Mouse (Mus musculus) midbrain, embryonic 14.5 days (tissue): Measurements from ENCODE around the gene Slc15a1. TPM values are rescaled to one million over a fixed set of nuclear protein-coding genes. Genes with fewer than 3 reads are reported as not detected.

ENCODE experiments used
- ATAC-seq: fragments of 200-750 bp; cut with Nextera tagmentation; 2 replicates; pipeline ENCODE4 v1.8.0; 2017; ENCODE audit warnings: moderate number of reproducible peaks, moderate library complexity; ENCODE audit not compliant: low FRiP score, low TSS enrichment
- DNase-seq: peaks from one replicate; pipeline ENCODE4 v3.0.0-alpha.2; 2015
- H3K27ac ChIP-seq: fragments of 300-500 bp; sonication (generic); replicated peaks from 2 replicates; pipeline ENCODE4 v1.5.1; 2014; ENCODE audit warnings: mild to moderate bottlenecking, low read depth, low read length, moderate library complexity
- H3K27me3 ChIP-seq: fragments of 300-500 bp; sonication (generic); 2 replicates; pipeline ENCODE4 v1.6.1; 2014; ENCODE audit warnings: low read length, control low read depth, mixed read lengths; ENCODE audit not compliant: control insufficient read depth, insufficient read depth
- H3K36me3 ChIP-seq: fragments of 300-500 bp; sonication (generic); 2 replicates; pipeline ENCODE4 v1.6.1; 2014; ENCODE audit warnings: low read length, control low read depth; ENCODE audit not compliant: control insufficient read depth, insufficient read depth
- H3K4me1 ChIP-seq: fragments of 300-500 bp; sonication (generic); 2 replicates; pipeline ENCODE4 v1.6.1; 2014; ENCODE audit warnings: mild to moderate bottlenecking, antibody characterized with exemption, low read length, control low read depth; ENCODE audit not compliant: control insufficient read depth, insufficient read depth
- H3K4me2 ChIP-seq: fragments of 300-500 bp; sonication (generic); 2 replicates; pipeline ENCODE4 v1.6.1; 2014; ENCODE audit warnings: mild to moderate bottlenecking, low read length, moderate library complexity
- H3K4me3 ChIP-seq: fragments of 300-500 bp; sonication (generic); replicated peaks from 2 replicates; pipeline ENCODE4 v1.5.1; 2014; ENCODE audit warnings: low read depth, low read length
- H3K9ac ChIP-seq: fragments of 300-500 bp; sonication (generic); replicated peaks from 2 replicates; pipeline ENCODE4 v1.6.1; 2014; ENCODE audit warnings: mild to moderate bottlenecking, low read length, moderate library complexity
- H3K9me3 ChIP-seq: fragments of 300-500 bp; sonication (generic); 2 replicates; pipeline ENCODE4 v1.6.1; 2016; ENCODE audit warnings: low read length, control low read depth, mixed read lengths; ENCODE audit not compliant: control insufficient read depth
- WGBS: fragments of 180-500 bp; shearing (Covaris S2); extraction: QIAGEN DNeasy Blood & Tissue Kit; methylation state at CpG from one replicate; pipeline ENCODE4 v1.1.7; 2014; 5-methylcytosine and 5-hydroxymethylcytosine counted together
- polyA plus RNA-seq: library from polyadenylated mRNA; unstranded; fragments of >200 nt; fragmentation: Nextera tagmentation; extraction: Ambion mirVana; gene quantifications from 2 replicates; pipeline ENCODE4 v1.2.1, GENCODE M21; 2014

The Slc15a1 gene
- polyA plus RNA-seq, 1 experiment from 2014 or later, result not detected

DNA sequence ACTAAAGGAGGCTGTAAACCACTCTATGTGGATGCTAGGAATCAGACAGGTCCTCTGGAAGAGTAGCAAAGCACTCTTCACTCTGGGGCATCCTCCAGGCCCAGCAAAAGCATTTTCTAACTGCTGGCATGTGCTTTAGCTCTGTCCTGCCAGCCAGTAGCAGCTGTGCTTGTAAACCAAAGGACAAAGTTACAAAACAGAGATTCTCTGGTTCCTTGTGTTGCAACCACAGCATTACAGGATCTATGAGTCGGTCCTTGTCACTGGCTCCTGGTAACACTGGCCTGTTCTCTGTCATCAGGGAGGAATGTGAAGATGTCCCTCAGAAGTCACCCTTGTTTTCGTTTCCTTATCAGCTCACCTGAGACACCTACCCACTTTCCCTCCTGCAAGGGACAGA, 4.5 kb downstream of the Slc15a1 start:
- Histone ChIP-seq H3K36me3 (no peaks in the 10 kb centered on the region), H3K27me3 (peaks cover 17% of the 10 kb centered on the region), H3K9ac (no peak overlapping the region), H3K9me3 (no peaks in the 10 kb centered on the region), H3K4me2 (no peak overlapping the region), H3K27ac (no peak overlapping the region), H3K4me3 (no peak overlapping the region), H3K4me1 (no peaks in the 10 kb centered on the region)
- ATAC-seq (no peak), DNase-seq (no peak)
- WGBS, result 80% methylated on average over 2 of the region's 2 CpGs

DNA sequence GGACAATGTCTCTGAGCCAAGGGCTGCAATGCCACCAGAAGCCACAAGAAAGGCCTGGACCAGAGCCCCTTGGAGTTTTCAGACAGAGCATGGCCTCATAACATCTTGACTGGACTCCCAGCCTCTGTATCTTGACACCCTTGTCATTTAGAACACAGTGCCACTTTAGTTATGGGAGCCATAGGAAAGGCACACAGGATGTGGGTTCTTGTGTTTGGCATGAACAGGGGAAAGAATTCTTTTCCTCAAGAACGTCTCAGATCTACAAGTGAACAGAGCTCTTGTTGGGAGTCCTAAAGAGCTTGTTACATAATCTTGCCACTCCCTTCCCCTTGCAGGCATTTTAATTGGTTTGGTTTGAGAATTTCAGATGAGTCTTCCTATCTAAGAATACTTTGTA, 5.3 kb downstream of the Slc15a1 start:
- H3K27ac ChIP-seq, result no peak overlapping the region
- H3K27me3 ChIP-seq, result peaks cover 9% of the 10 kb centered on the region; the same call in 1 of the 2 replicates
- no peaks in the 10 kb centered on the region for H3K36me3 ChIP-seq
- no peak overlapping the region for H3K4me3 ChIP-seq
- ATAC-seq (no peak), DNase-seq (no peak)
- no peak overlapping the region for H3K9ac ChIP-seq
- H3K9me3 ChIP-seq, result no peaks in the 10 kb centered on the region
- 66% methylated on average over 1 of the region's 1 CpGs for WGBS
- no peaks in the 10 kb centered on the region for H3K4me1 ChIP-seq
- no peak overlapping the region for H3K4me2 ChIP-seq

- H3K36me3 ChIP-seq, result no peaks in the 10 kb centered on the region
- H3K4me3 ChIP-seq, result no peak overlapping the region
- no peaks in the 10 kb centered on the region for H3K9me3 ChIP-seq
- DNase-seq (no peak), ATAC-seq (no peak)
- no peak overlapping the region for H3K9ac ChIP-seq
- H3K27me3 ChIP-seq, result no peaks in the 10 kb centered on the region
- H3K4me2 ChIP-seq, result no peak overlapping the region
- H3K4me1 ChIP-seq, result peaks cover 3% of the 10 kb centered on the region; the same call in 1 of the 2 replicates
- 78% methylated on average over 1 of the region's 1 CpGs for WGBS
- H3K27ac ChIP-seq, result no peak overlapping the region
Measured at GRCm38 (mm10) chr14:121497800-121498199, 7.3 kb downstream of the Slc15a1 start.

DNA sequence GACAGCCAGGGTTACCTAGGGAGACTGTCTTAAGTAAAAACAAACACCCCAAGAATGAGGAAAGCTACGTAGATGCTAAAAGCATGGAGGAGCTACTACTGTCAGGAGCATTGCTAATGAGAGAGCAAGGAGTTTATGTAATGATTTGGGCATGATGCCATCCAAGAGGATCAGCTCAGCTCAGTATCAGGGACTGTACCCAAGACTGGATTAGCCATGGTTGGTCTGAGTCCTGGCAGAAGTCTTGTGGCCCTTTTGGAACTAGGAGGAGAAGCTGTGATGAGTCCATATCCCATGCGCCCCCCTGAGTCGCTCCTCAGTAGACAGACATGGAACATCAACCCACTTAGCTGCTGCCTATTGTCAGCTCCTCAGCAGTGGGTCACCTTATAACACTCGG, 9.3 kb downstream of the Slc15a1 start:
- Histone ChIP-seq H3K27me3 (no peaks in the 10 kb centered on the region), H3K9ac (no peak overlapping the region), H3K27ac (no peak overlapping the region), H3K4me2 (no peak overlapping the region), H3K9me3 (no peaks in the 10 kb centered on the region), H3K36me3 (no peaks in the 10 kb centered on the region), H3K4me1 (peaks cover 11% of the 10 kb centered on the region; the same call in 1 of the 2 replicates), H3K4me3 (no peak overlapping the region)
- DNase-seq, result no peak
- no peak for ATAC-seq
- WGBS, result 81% methylated on average over 4 of the region's 4 CpGs

DNA sequence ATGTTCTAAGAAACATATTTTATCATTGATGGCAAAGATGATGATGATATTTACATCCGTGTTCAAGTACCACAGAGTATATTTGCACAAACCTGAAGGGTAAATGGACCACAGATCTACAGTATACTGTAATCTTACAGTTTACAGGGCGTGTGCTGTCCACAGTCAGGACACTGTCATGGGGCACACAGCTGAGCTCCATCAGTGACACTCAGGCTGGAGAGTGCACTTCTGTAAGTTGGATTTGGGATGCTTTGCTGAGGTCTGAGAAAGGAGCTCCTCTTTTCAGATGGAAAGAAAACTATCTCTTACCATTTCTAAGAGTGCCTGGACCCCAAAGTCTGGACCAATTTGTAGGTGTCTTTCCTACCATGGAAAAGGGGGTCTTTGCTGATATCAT, 9.9 kb downstream of the Slc15a1 start:
- DNase-seq (no peak), ATAC-seq (no peak)
- Histone ChIP-seq H3K9me3 (no peaks in the 10 kb centered on the region), H3K9ac (no peak overlapping the region), H3K4me3 (no peak overlapping the region), H3K4me1 (peaks cover 11% of the 10 kb centered on the region; the same call in 1 of the 2 replicates), H3K27me3 (no peaks in the 10 kb centered on the region), H3K27ac (no peak overlapping the region), H3K36me3 (no peaks in the 10 kb centered on the region), H3K4me2 (no peak overlapping the region)
- WGBS, result 82% methylated on average over 2 of the region's 2 CpGs

- no peak overlapping the region for H3K27ac ChIP-seq
- H3K36me3 ChIP-seq, result no peaks in the 10 kb centered on the region
- H3K9ac ChIP-seq, result no peak overlapping the region
- H3K4me3 ChIP-seq, result no peak overlapping the region
- DNase-seq (no peak), ATAC-seq (no peak)
- no peaks in the 10 kb centered on the region for H3K9me3 ChIP-seq
- 77% methylated on average over 2 of the region's 2 CpGs for WGBS
- no peak overlapping the region for H3K4me2 ChIP-seq
- H3K4me1 ChIP-seq, result peaks cover 11% of the 10 kb centered on the region; the same call in 1 of the 2 replicates
- H3K27me3 ChIP-seq, result no peaks in the 10 kb centered on the region
Measured at GRCm38 (mm10) chr14:121494238-121494637, 10.8 kb downstream of the Slc15a1 start.

DNA sequence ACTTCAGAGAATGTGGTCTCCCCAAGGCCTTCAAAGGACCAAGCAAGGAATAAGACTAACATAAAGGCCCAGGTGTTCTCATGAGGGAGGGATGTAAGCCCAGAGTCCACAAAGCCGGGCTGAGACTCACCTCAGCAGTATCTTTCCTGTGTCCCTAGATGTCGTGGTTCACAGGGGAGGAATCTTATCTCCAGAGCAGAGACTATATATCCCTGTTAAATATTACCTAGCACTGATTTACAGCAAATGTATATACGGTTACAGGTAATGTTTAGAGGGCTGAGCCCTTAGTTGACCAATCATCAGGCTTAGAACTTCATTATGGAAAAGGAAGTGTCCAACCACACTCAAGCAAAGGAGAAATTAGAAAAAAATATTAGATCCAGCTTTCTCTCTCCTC, 11.3 kb downstream of the Slc15a1 start:
- Histone ChIP-seq H3K4me3 (no peak overlapping the region), H3K27me3 (no peaks in the 10 kb centered on the region), H3K4me2 (no peak overlapping the region), H3K9me3 (no peaks in the 10 kb centered on the region), H3K27ac (no peak overlapping the region), H3K9ac (no peak overlapping the region), H3K36me3 (no peaks in the 10 kb centered on the region), H3K4me1 (peaks cover 11% of the 10 kb centered on the region; the same call in 1 of the 2 replicates)
- 80% methylated on average over 3 of the region's 3 CpGs for WGBS
- ATAC-seq (no peak), DNase-seq (no peak)

GRCm38 (mm10) chr14:121492328-121492727, 12.7 kb downstream of the Slc15a1 start:
- no peak overlapping the region for H3K4me2 ChIP-seq
- DNase-seq (peak; percentile 3), ATAC-seq (no peak)
- H3K4me3 ChIP-seq, result no peak overlapping the region
- no peak overlapping the region for H3K9ac ChIP-seq
- no peaks in the 10 kb centered on the region for H3K36me3 ChIP-seq
- 57% methylated on average over 8 of the region's 8 CpGs for WGBS
- H3K27ac ChIP-seq, result no peak overlapping the region
- no peaks in the 10 kb centered on the region for H3K27me3 ChIP-seq
- no peaks in the 10 kb centered on the region for H3K9me3 ChIP-seq
- peaks cover 11% of the 10 kb centered on the region; the same call in 1 of the 2 replicates for H3K4me1 ChIP-seq

DNA sequence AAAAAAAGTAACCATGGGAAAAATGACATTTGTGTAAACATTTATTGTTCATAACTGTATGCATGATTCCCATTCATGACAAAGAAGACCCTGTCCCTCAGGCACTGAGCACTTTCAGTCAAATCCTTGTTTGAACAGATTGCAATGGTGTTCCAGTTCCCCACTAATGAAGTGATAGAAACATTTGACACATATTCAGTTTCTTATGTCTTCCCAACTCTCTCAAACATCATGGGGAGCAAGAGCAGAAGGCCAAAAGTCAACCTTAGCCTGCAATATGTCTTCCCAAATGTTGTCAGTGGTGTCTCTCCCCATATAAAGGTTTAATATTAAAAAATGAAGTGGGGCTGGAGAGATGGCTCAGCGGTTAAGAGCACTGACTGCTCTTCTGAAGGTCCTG, 19.3 kb downstream of the Slc15a1 start:
- no peaks in the 10 kb centered on the region for H3K4me1 ChIP-seq

More for the DNA sequence above, 19.3 kb downstream of the Slc15a1 start:
- ATAC-seq (no peak), DNase-seq (no peak)
- 94% methylated on average over 1 of the region's 1 CpGs for WGBS
- no peak overlapping the region for H3K27ac ChIP-seq
- H3K4me3 ChIP-seq, result no peak overlapping the region
- no peaks in the 10 kb centered on the region for H3K36me3 ChIP-seq
- no peak overlapping the region for H3K9ac ChIP-seq
- H3K4me2 ChIP-seq, result no peak overlapping the region
- no peaks in the 10 kb centered on the region for H3K9me3 ChIP-seq
- H3K27me3 ChIP-seq, result no peaks in the 10 kb centered on the region
